Mouse (Mus musculus) cerebellum, postnatal 25 days (tissue): ENCODE measurements around the gene Ccr7.

Experiments
- DNase-seq, 2 experiments: peaks; one replicate each; pipeline ENCODE4 v3.0.0; 2021; ENCODE audit warnings: mixed read lengths in 2 of 2

Ccr7 gene

DNA sequence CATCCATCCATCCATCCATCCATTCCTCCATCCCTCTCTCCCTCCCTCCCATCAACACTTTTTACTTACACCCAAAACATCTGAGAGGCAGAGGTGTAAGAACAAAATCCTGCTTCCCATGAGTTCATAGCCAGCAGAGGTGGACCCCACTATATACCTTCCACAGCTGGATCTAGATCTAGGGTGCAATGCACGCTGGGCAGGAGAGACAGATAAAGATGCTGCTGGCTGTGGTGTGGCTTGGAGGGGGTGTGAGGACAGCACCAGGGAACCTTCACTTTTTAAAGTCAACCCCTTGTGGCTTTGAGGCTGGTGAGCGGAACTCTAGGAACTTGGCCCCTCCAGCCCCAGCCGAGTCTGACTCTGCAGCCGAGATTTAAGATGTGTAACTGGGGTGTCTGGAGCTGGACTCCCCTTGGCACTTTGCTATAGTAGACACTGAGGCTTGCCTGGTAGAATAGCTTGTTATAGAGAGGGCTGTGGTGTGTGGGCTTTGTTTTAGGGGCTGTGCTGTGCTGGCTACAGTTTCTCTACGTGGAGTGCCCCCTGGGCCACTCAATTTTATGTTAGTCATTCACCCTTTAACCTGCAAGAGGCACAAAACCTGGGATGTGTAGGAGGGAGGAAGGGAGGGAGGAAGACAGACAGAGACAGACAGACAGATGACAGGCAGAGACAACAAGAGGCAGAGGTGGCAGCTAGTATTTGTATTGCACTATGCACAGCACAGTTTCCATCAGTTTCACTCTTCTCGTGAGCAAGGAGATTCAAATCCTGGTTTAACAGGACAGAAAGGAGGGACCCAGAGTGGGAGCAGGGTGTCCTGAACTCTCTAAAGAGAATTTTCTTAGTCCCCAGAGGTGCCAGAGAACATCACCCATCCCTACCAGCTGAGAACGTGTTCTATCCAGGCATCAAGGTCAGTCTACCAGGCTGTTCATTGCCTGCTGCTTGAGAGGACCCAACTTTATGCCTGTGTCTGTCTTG, 817 bp downstream of the Ccr7 start:
- DNase-seq: no peak

DNA sequence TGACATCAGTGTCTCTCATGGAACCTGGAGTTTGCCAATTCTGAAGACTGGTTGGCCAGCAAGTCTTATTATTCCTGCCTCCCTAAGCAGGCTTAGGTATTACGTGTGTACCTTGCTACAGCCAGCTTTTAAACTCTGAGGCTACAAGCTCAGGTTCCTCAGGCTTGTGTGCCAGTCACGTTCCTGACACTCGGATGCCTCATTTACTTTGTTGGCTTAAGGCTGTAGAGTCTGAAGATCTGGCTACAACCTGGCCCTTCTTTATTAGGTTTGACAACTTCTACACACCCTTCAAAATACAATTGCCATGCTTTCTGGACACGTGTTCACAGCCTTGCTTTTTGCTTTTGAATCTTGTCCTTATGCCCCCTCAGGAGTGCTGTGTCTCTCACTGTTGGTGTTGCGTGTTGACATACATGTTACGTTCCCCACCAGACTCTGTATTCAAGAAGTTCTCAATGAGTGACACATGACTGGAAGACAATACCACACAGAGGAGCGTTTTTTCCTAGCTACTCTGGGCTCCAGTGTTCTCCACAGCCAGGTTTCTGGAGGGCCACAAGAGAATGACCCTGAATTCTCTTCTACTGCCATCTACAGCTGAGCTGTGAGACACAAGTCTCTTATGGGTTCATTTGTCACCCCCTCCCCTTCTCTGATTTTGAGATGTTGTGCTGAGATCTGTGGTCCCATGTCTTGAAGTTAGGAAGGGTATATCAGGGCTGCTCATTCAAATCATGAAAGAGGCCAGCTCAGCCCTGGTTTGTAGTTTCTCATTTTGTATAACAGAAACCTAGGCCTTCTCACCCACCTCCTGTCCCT, 2.3 kb downstream of the Ccr7 start:
- no peak for DNase-seq

- no peak for DNase-seq
Measured at GRCm38 (mm10) chr11:99151333-99151930, 3.4 kb downstream of the Ccr7 start.

GRCm38 (mm10) chr11:99150889-99151288, 4.0 kb downstream of the Ccr7 start:
- no peak for DNase-seq

GRCm38 (mm10) chr11:99149898-99150757, 4.7 kb downstream of the Ccr7 start:
- DNase-seq: peak; percentile 67 to 80

- DNase-seq: peak in 1 of 2 experiments; percentile 28
Measured at GRCm38 (mm10) chr11:99148896-99149703, 5.8 kb downstream of the Ccr7 start.

DNA sequence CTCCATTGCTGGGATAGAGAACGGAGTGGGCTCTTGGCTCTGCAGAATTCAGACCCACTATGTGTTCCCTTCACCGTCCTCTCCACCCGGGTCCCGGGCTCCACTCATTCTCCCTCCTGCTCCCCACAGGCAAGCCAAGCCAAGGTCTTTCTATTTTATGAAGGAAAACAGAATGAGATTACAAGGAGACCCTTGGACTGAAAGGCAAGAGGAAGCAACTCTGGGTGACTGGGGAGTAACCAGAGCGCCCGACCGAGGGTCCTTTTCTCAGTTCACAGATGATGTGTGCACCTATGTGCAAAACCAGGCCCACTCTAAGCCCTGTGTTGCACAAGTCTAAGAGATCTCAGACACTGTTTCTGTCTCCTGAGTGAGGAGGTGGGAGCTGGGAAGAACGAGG, 6.5 kb downstream of the Ccr7 start:
- no peak for DNase-seq

DNA sequence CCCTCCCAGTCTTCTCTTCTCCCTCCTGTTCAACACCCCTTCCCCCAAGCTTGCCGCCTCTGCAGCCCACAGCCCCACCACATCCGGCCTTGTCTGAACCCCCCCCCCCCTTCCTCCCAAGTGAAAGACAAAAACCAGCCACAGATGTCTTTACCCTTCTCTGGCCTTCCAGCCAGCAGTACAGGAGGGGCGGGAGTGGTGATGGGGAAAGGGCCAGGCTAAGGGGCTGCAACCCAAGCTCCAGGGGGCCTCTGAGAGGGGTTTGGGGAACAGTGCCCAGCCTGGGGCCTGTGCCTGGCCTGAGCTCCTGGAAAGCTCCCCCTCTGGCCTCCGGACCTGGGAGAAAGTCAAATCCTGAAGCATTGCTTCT, 7.0 kb downstream of the Ccr7 start:
- DNase-seq: no peak

DNA sequence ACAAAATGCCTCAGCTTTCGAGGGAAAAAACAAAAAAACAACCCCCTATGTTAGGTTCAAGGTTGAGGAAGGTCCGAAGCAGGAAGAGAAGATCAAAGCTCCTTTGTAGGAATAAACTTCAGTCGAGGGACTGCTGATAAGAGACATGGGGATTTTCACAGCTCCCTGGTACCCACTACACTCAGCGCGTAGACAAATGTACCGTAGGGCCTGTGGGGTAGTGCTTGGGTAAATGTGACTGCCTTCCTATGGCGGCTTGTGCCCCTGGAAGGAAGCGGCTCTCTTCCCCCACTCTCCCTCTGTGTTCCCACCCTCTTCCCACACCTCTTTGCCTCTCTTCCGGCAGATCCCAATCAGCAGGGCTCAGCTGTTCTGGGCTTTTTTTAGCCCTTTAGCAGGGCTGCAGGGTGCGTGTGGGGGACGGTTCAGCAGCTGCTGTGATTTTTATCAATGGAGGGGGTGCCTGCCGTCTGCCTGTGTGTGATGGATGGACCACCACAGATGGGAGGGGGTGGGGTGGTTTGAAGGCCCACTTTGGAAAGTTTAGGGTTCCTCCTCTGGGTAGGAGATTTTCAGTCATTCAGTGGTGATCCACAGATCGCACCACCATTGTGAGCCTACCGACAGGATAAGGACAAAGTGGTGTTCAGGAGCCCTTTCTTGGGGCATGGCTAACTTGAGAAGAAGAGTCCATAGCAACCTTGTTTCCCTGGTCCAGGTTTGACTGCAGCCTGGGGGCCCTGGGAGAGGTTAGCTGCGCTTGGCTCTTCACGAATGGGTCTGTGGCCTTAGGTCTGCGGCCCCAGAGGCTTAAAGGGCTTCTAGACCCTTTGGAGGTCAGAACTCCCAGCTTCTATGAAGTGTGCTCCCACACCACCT, 7.6 kb downstream of the Ccr7 start:
- no peak for DNase-seq

DNA sequence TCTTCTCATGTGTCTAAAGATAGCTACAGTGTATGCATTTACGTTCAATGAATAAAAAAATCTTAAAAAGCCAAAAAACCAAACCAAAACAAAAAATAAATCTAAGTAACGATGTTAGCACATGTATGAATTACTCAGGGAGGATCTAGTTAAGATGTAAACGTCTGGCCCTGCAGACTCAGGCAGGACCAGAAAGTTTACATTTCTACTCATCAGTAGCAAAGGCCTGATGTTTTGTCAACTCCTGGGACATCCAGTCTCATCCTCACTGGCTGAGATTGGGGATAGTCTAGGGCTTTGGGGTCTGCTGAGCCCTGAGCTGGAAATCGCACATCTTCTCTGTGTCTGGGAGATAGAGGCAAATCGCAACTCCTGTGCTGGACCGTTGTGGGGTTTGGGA, 8.3 kb downstream of the Ccr7 start:
- no peak for DNase-seq

- no peak for DNase-seq
Measured at GRCm38 (mm10) chr11:99145765-99146164, 9.1 kb downstream of the Ccr7 start.

DNA sequence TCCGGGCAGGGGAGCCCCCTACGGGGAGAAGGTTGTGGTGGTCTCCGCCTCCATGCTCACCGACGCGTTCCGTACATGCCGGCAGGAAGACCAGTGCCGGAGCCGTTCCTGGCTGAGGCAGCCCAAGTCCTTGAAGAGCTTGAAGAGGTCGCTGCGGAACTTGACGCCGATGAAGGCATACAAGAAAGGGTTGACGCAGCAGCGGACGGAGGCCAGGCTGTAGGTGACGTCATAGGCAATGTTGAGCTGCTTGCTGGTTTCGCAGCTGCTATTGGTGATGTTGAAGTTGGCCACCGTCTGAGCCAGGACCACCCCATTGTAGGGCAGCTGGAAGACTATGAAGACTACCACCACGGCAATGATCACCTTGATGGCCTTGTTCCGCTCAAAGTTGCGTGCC, 9.9 kb downstream of the Ccr7 start:
- DNase-seq: no peak

DNA sequence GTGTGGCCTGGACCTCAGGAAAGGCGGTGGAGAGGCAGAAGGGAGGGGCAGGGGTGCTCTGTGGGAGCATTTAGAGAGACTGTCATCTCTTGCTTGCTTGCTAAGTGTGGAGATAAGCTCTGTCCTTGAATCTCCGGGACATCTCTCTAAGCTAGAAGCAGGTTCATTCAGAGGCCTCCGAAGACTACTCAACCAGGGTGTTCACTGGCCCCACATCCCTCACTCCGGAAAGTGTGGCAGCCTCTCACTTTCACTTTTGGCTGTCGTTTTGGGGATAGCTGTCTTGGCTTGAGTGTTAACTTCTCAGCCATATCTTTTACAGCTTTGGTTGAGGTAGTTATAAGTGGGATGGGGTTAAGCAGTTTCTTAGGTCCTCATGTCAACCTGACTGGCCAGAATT, 10.4 kb downstream of the Ccr7 start:
- DNase-seq: no peak

GRCm38 (mm10) chr11:99143123-99144082, 11.5 kb downstream of the Ccr7 start:
- no peak for DNase-seq

GRCm38 (mm10) chr11:99142493-99143095, 12.3 kb downstream of the Ccr7 start:
- no peak for DNase-seq

DNA sequence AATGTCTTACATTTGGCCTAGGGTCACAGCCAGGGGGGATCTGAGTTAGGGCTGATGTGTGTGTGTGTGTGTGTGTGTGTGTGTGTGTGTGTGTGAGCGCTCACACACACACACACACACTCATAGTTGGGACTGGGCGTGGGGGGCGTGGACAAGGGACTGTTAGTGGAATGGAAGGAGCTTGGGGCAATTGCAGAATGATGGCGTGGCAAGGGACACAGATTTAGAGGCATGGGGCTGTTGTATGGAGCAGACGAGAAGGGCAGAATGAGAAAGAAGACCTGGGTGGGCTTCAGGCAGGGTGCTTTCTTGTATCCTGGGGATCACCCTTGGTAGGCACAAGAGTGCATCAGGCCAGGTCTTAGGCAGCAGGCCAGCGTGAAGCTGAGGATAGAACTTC, 12.8 kb downstream of the Ccr7 start:
- DNase-seq: no peak

DNA sequence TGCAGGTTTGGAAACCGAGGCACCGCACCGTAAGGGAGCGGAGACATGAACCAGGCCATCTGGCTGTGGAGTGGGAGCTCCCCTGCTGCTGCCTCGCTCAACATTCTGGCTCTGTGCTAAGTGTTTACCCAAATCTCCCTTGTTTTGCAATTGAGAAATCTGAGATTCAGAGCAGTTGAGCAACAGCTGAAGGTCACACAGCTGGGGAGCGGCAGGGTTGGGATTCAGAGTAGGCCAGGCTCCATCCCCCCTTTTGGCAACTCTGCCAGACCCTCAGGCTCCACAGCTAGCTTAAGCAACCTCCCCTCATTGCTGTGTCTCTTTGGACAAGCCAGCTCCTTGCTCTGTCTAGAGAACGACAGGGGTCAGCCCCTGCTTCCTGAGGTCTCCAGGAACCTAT, 13.3 kb downstream of the Ccr7 start:
- DNase-seq: no peak

DNA sequence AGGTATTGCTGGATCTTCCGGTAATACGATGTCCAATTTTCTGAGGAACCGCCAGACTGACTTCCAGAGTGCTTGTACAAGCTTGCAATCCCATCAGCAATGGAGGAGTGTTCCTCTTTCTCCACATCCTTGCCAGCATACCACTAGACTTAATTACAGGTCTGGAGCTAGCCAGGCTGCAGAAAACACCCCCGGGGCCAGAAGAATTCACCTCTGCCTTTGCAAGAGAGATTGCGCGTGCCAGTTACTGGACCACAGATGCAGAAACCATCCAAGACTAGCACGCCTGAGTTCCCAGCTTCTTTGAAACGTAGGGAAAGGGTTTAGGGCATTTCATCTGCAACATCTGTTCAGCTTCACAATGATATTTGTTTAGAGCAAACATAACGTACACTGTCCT, 15.9 kb downstream of the Ccr7 start:
- DNase-seq: no peak

GRCm38 (mm10) chr11:99137385-99137784, 17.5 kb downstream of the Ccr7 start:
- DNase-seq: no peak
